ENCODE assay signal across 8 mouse cellular contexts in genomic region chr4:41760911-41761310, GRCm38 (mm10). TPM values are rescaled to one million over a fixed set of nuclear protein-coding genes. Genes with fewer than 3 reads are reported as not detected.
DNase-seq lines count a peak whose midpoint lies in the region; ATAC-seq and TF ChIP-seq lines count a peak whose summit lies in the region.

No protein-coding gene starts in this region.

- TF ChIP-seq EP300 in stomach, postnatal 0 days (optimal IDR thresholded peaks at IDR 0.05) = no peak

- peak overlapping the region; percentile 58 for H3K9ac ChIP-seq in liver, embryonic 11.5 days (ENCODE audit: low read depth, low read length)
- H3K9ac ChIP-seq in stomach, postnatal 0 days (ENCODE audit: low read length) = peak overlapping the region; percentile 56

- peaks cover 17% of the 10 kb centered on the region for H3K4me1 ChIP-seq in thymus, adult 2 months (replicated peaks; ENCODE audit: control insufficient read depth, insufficient read depth, low read length)
- H3K4me1 ChIP-seq in liver, embryonic 11.5 days (replicated peaks; ENCODE audit: control insufficient read depth, insufficient read depth, low read length) = peaks cover 37% of the 10 kb centered on the region
- peaks cover 11% of the 10 kb centered on the region; the same call in 1 of the 2 replicates for H3K4me1 ChIP-seq in stomach, postnatal 0 days (replicated peaks; ENCODE audit: control insufficient read depth, insufficient read depth)

- H3K4me3 ChIP-seq in gastrocnemius, adult 2 months = peak overlapping the region; percentile 85
- H3K4me3 ChIP-seq in thymus, adult 2 months (ENCODE audit: control insufficient read depth, insufficient read depth, low read length) = no peak overlapping the region
- peak overlapping the region; percentile 32 for H3K4me3 ChIP-seq in liver, embryonic 11.5 days (ENCODE audit: low read depth, low read length)
- peak overlapping the region; percentile 43 for H3K4me3 ChIP-seq in stomach, postnatal 0 days (ENCODE audit: low read depth, low read length)

- no peak for TF ChIP-seq CTCF in gastrocnemius, adult 2 months (IDR thresholded peaks at IDR 0.05)
- TF ChIP-seq CTCF in thymus, adult 2 months (IDR thresholded peaks at IDR 0.05; ENCODE audit: borderline replicate concordance, control insufficient read depth, extremely low read depth, insufficient read depth, low read length, poor library complexity) = no peak
- no peak for TF ChIP-seq CTCF in stomach, postnatal 0 days (IDR thresholded peaks at IDR 0.05; ENCODE audit: low read depth)

- intact Hi-C loops in gastrocnemius, adult 2 months (cut with DNase I) = no loop called here

- no peaks in the 10 kb centered on the region for H3K9me3 ChIP-seq in liver, embryonic 11.5 days (ENCODE audit: control insufficient read depth, low read length)
- H3K9me3 ChIP-seq in stomach, postnatal 0 days (ENCODE audit: control insufficient read depth, low read length) = no peaks in the 10 kb centered on the region

- H3K4me2 ChIP-seq in liver, embryonic 11.5 days = peak overlapping the region; percentile 77
- H3K4me2 ChIP-seq in stomach, postnatal 0 days (replicated peaks; ENCODE audit: low read depth) = peak overlapping the region; percentile 59

- ATAC-seq in liver, embryonic 11.5 days (replicated peaks; ENCODE audit: low FRiP score) = 0 out of 2 replicates have a peak, but pooled peaks have one; percentile 4
- ATAC-seq in stomach, postnatal 0 days (ENCODE audit: low FRiP score, low TSS enrichment) = peak; percentile 5; the same call in 1 of the 2 replicates

- H3K27me3 ChIP-seq in thymus, adult 2 months (ENCODE audit: control insufficient read depth, insufficient read depth, low read length) = no peaks in the 10 kb centered on the region
- no peaks in the 10 kb centered on the region for H3K27me3 ChIP-seq in liver, embryonic 11.5 days (replicated peaks; ENCODE audit: control insufficient read depth, insufficient read depth, low read length)
- H3K27me3 ChIP-seq in stomach, postnatal 0 days (ENCODE audit: control insufficient read depth, insufficient read depth, low read length) = no peaks in the 10 kb centered on the region

- WGBS in thymus, adult 2 months = 89% methylated on average over 4 of the region's 4 CpGs
- 72% methylated on average over 4 of the region's 4 CpGs for WGBS in liver, embryonic 11.5 days
- WGBS in stomach, postnatal 0 days = 45% methylated on average over 4 of the region's 4 CpGs

- peak overlapping the region; percentile 96 for H3K27ac ChIP-seq in gastrocnemius, adult 2 months
- peak overlapping the region; percentile 35; the same call in 1 of the 2 replicates for H3K27ac ChIP-seq in thymus, adult 2 months (ENCODE audit: control insufficient read depth, insufficient read depth, low read length)
- H3K27ac ChIP-seq in liver, embryonic 11.5 days (ENCODE audit: low read depth, low read length) = peak overlapping the region; percentile 77
- peak overlapping the region; percentile 89 for H3K27ac ChIP-seq in stomach, postnatal 0 days (replicated peaks)

- H3K36me3 ChIP-seq in thymus, adult 2 months (ENCODE audit: control insufficient read depth, insufficient read depth, low read length) = peaks cover 6% of the 10 kb centered on the region
- peaks cover 6% of the 10 kb centered on the region; the same call in 1 of the 2 replicates for H3K36me3 ChIP-seq in liver, embryonic 11.5 days (ENCODE audit: control insufficient read depth, insufficient read depth, low read length)
- peaks cover 5% of the 10 kb centered on the region; the same call in 1 of the 2 replicates for H3K36me3 ChIP-seq in stomach, postnatal 0 days (ENCODE audit: control insufficient read depth, insufficient read depth, low read length)

- TF ChIP-seq POLR2A in thymus, adult 2 months (IDR thresholded peaks at IDR 0.05; ENCODE audit: control insufficient read depth, extremely low read depth, insufficient read depth, low read length, poor library complexity) = no peak

- no peak for DNase-seq in gastrocnemius, adult 2 months
- DNase-seq in gastrocnemius, postnatal 4 days (ENCODE audit: low spot score in 2 of 2) = no peak
- DNase-seq in thymus, adult 2 months = no peak
- DNase-seq in thymus, adult 18-20 months = no peak
- DNase-seq in liver, embryonic 11.5 days (ENCODE audit: low spot score) = no peak
- no peak for DNase-seq in stomach, postnatal 0 days (ENCODE audit: low spot score)
- no peak for DNase-seq in kidney, adult 8-10 months
- no peak for DNase-seq in natural killer cell, adult 2 months (ENCODE audit: low spot score in 2 of 2)

RNA-seq across cellular contexts. Expression of gene Sigmar1, which starts 5.0 kb away (rescaled TPM):
- total RNA-seq in gastrocnemius, adult 2 months (2021) = 10 to 100 TPM in 1 of 2 experiments, 1 to 10 TPM in 1; 8.2 to 13.3 TPM
- total RNA-seq in gastrocnemius, postnatal 4 days (2021) = 10 to 100 TPM; 25.7 to 27.4 TPM
- 57.5 and 65.6 TPM in 2 replicates for polyA plus RNA-seq in thymus, adult 2 months (2012; rRNA removed)
- polyA plus RNA-seq in liver, embryonic 11.5 days (2014; fragmentation: Nextera tagmentation; extraction: Ambion mirVana) = 87.5 and 90.5 TPM in 2 replicates
- 41.6 and 43.9 TPM in 2 replicates for polyA plus RNA-seq in stomach, postnatal 0 days (2015; fragmentation: Nextera tagmentation; extraction: Ambion mirVana)

RNA-seq across cellular contexts. Expression of gene Galt, which starts 5.9 kb away (rescaled TPM):
- total RNA-seq in gastrocnemius, adult 2 months (2021) = 10 to 100 TPM; 27.0 to 41.1 TPM
- 10 to 100 TPM; 24.0 to 24.1 TPM for total RNA-seq in gastrocnemius, postnatal 4 days (2021)
- polyA plus RNA-seq in thymus, adult 2 months (2012; rRNA removed) = 189 and 211 TPM in 2 replicates
- 40.7 and 45.8 TPM in 2 replicates for polyA plus RNA-seq in liver, embryonic 11.5 days (2014; fragmentation: Nextera tagmentation; extraction: Ambion mirVana)
- 27.4 and 31.3 TPM in 2 replicates for polyA plus RNA-seq in stomach, postnatal 0 days (2015; fragmentation: Nextera tagmentation; extraction: Ambion mirVana)

RNA-seq across cellular contexts. Expression of gene Ccl27a, which starts 13.1 kb away (rescaled TPM):
- 10 to 100 TPM; 15.4 to 19.2 TPM for total RNA-seq in gastrocnemius, adult 2 months (2021)
- 10 to 100 TPM; 26.2 to 27.4 TPM for total RNA-seq in gastrocnemius, postnatal 4 days (2021)
- polyA plus RNA-seq in thymus, adult 2 months (2012; rRNA removed) = 85.4 and 97.4 TPM in 2 replicates
- 14.4 TPM in 2 replicates for polyA plus RNA-seq in liver, embryonic 11.5 days (2014; fragmentation: Nextera tagmentation; extraction: Ambion mirVana)
- polyA plus RNA-seq in stomach, postnatal 0 days (2015; fragmentation: Nextera tagmentation; extraction: Ambion mirVana) = 21.2 and 21.3 TPM in 2 replicates

RNA-seq across cellular contexts. Expression of gene Arid3c, which starts 30.0 kb away (rescaled TPM):
- not detected for total RNA-seq in gastrocnemius, adult 2 months (2021)
- total RNA-seq in gastrocnemius, postnatal 4 days (2021) = not detected
- 0.06 and 0.15 TPM in 2 replicates for polyA plus RNA-seq in thymus, adult 2 months (2012; rRNA removed)
- polyA plus RNA-seq in liver, embryonic 11.5 days (2014; fragmentation: Nextera tagmentation; extraction: Ambion mirVana) = not detected in 2 replicates
- polyA plus RNA-seq in stomach, postnatal 0 days (2015; fragmentation: Nextera tagmentation; extraction: Ambion mirVana) = 0.05 and 0.07 TPM in 2 replicates

RNA-seq across cellular contexts. Expression of gene Dctn3, which starts 37.9 kb away (rescaled TPM):
- 10 to 100 TPM; 40.6 to 42.4 TPM for total RNA-seq in gastrocnemius, adult 2 months (2021)
- total RNA-seq in gastrocnemius, postnatal 4 days (2021) = 10 to 100 TPM; 49.8 to 52.9 TPM
- 60.5 and 72.8 TPM in 2 replicates for polyA plus RNA-seq in thymus, adult 2 months (2012; rRNA removed)
- polyA plus RNA-seq in liver, embryonic 11.5 days (2014; fragmentation: Nextera tagmentation; extraction: Ambion mirVana) = 107 and 118 TPM in 2 replicates
- polyA plus RNA-seq in stomach, postnatal 0 days (2015; fragmentation: Nextera tagmentation; extraction: Ambion mirVana) = 129 TPM in 2 replicates

Comparison
In these comparisons a context has a peak if more than half of its experiments do, and no peak if none do; other contexts are left out.
1. H3K27ac ChIP-seq: peak in every context shown above with its lines; median percentile 96 in gastrocnemius, adult 2 months; 89 in stomach, postnatal 0 days; 77 in liver, embryonic 11.5 days; 35 in thymus, adult 2 months.